Mouse (Mus musculus) lung, postnatal 0 days (tissue): ENCODE results near the gene Adamts3.

Experiments
- CTCF ChIP-seq: IDR thresholded peaks from 2 replicates; pipeline ENCODE4 v1.5.1; 2016; ENCODE audit warnings: antibody characterized with exemption, mild to moderate bottlenecking
- EP300 ChIP-seq: IDR thresholded peaks from 2 replicates; pipeline ENCODE4 v1.6.1; 2016; ENCODE audit warnings: antibody characterized with exemption, mild to moderate bottlenecking, control low read depth

- TF ChIP-seq CTCF = no peak
- TF ChIP-seq EP300 = no peak
Observed at GRCm38 (mm10) chr5:89878866-89879392, 4.2 kb downstream of the Adamts3 start.
